Mouse (Mus musculus) liver, adult 2 months (tissue): Measurements from ENCODE around the gene Mef2c.

Experiments used
- CTCF ChIP-seq: fragments of 200-500 bp; IDR thresholded peaks from 2 replicates; pipeline ENCODE4 v1.5.1; 2011; ENCODE audit warnings: low read depth, low read length, control low read depth
- POLR2A ChIP-seq: fragments of 200-500 bp; IDR thresholded peaks from 2 replicates; pipeline ENCODE4 v1.6.1; 2011; ENCODE audit warnings: low read length, control low read depth; ENCODE audit not compliant: insufficient read depth; ENCODE audit errors: extremely low read depth

DNA sequence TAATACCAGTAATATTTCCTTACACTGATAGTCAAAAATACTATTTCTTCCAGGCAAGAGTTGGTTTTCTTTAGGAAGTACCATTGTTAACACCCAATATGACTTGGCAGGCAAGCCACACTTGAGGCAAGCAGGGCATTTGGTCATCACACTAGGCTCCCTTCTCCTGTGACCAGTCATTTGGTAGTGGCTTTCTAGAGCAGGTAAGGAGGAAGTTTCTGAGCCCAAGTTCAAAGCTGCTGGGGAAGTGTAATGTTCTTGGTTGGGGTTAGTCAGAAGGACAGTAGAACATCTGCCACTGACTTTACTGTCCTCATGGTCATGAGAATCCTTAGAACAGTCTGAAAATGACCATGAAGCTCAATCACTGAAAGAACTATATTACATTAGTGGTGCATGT, 96.5 kb downstream of the Mef2c start:
- TF ChIP-seq POLR2A (no peak), CTCF (no peak)
